Comparison of ENCODE assay signal across 10 mouse cellular contexts in the genomic region with DNA sequence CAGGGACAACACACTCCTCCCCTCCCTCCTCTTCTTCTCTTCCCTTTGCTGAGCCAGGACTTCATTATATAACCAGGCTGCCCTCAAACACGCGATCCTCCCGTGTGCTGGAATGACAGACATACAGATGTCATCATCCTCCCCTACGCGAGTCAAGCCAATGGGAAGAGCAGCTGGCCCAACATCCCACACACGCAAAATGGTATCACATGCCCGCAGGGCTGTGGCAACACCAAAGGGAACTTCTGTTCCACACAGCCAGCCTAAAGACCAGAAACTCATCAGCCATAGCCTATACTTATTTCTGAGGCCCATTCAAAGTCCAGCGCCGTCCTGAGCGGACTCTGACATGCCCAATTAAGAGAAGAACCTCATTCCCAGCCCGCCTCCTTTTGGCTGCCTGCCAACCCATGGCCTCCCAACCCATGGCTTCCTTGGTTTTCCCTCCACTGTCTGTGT. TPM values are rescaled to one million over a fixed set of nuclear protein-coding genes. Genes with fewer than 3 reads are reported as not detected.
A peak's percentile ranks its signal among the peaks of the same experiment; 100 is the strongest.
DNase-seq lines count a peak whose midpoint lies in the region; ATAC-seq lines count a peak whose summit lies in the region.
"Had no signal": no experiment of that assay in that cellular context is flagged by ENCODE, and none has a peak within 500 bp of the region (broad histone marks: within the 10 kb centered on the region; RNA-seq: fewer than 3 reads in every experiment).

No protein-coding gene starts in this region.

- ATAC-seq in cerebellum, adult (ENCODE audit: insufficient number of reproducible peaks, low FRiP score, low TSS enrichment) = no peak
- ATAC-seq: inflammation-experienced regulatory T-cells, adult 6 months; liver, embryonic 12.5 days had no signal

- peak; percentile 64 for DNase-seq in cerebellum, adult 11-12 months
- peak; percentile 3 for DNase-seq in lung, postnatal 36 days
- no peak for DNase-seq in lung, postnatal 25 days (ENCODE audit: low spot score)
- DNase-seq in kidney, postnatal 25 days = peak; percentile 50 to 68
- peak; percentile 26 for DNase-seq in retina, embryonic 14.5 days (ENCODE audit: low spot score)
- DNase-seq in gastrocnemius, adult 8-10 months (ENCODE audit: low spot score in 2 of 2) = no peak
- no peak for DNase-seq in embryo, embryonic 10.5 days (ENCODE audit: low spot score)

RNA-seq across cellular contexts. Expression of gene Pgbd5, which starts 40.0 kb away (rescaled TPM):
- under 1 TPM; 0.27 to 0.83 (median 0.40) TPM for total RNA-seq in gastrocnemius, adult 8-10 months (2022)

Comparison
In these comparisons a context has a peak if more than half of its experiments do, and no peak if none do; other contexts are left out.
1. DNase-seq: peak in cerebellum, adult 11-12 months (single experiment), lung, postnatal 36 days (single experiment), kidney, postnatal 25 days (2 of 2) and retina, embryonic 14.5 days (single experiment); none in lung, postnatal 25 days (single experiment), gastrocnemius, adult 8-10 months (0 of 2) and embryo, embryonic 10.5 days (single experiment).